Mouse (Mus musculus) midbrain, embryonic 14.5 days (tissue): ENCODE data around the gene Mtus2. TPM values are rescaled to one million over a fixed set of nuclear protein-coding genes. Genes with fewer than 3 reads are reported as not detected.

ENCODE experiments used
- ATAC-seq: fragments of 200-750 bp; cut with Nextera tagmentation; 2 replicates; pipeline ENCODE4 v1.8.0; 2017; ENCODE audit warnings: moderate number of reproducible peaks, moderate library complexity; ENCODE audit not compliant: low FRiP score, low TSS enrichment
- DNase-seq: peaks from one replicate; pipeline ENCODE4 v3.0.0-alpha.2; 2015
- H3K27ac ChIP-seq: fragments of 300-500 bp; sonication (generic); replicated peaks from 2 replicates; pipeline ENCODE4 v1.5.1; 2014; ENCODE audit warnings: mild to moderate bottlenecking, low read depth, low read length, moderate library complexity
- H3K27me3 ChIP-seq: fragments of 300-500 bp; sonication (generic); 2 replicates; pipeline ENCODE4 v1.6.1; 2014; ENCODE audit warnings: low read length, control low read depth, mixed read lengths; ENCODE audit not compliant: control insufficient read depth, insufficient read depth
- H3K36me3 ChIP-seq: fragments of 300-500 bp; sonication (generic); 2 replicates; pipeline ENCODE4 v1.6.1; 2014; ENCODE audit warnings: low read length, control low read depth; ENCODE audit not compliant: control insufficient read depth, insufficient read depth
- H3K4me1 ChIP-seq: fragments of 300-500 bp; sonication (generic); 2 replicates; pipeline ENCODE4 v1.6.1; 2014; ENCODE audit warnings: mild to moderate bottlenecking, antibody characterized with exemption, low read length, control low read depth; ENCODE audit not compliant: control insufficient read depth, insufficient read depth
- H3K4me2 ChIP-seq: fragments of 300-500 bp; sonication (generic); 2 replicates; pipeline ENCODE4 v1.6.1; 2014; ENCODE audit warnings: mild to moderate bottlenecking, low read length, moderate library complexity
- H3K4me3 ChIP-seq: fragments of 300-500 bp; sonication (generic); replicated peaks from 2 replicates; pipeline ENCODE4 v1.5.1; 2014; ENCODE audit warnings: low read depth, low read length
- H3K9ac ChIP-seq: fragments of 300-500 bp; sonication (generic); replicated peaks from 2 replicates; pipeline ENCODE4 v1.6.1; 2014; ENCODE audit warnings: mild to moderate bottlenecking, low read length, moderate library complexity
- H3K9me3 ChIP-seq: fragments of 300-500 bp; sonication (generic); 2 replicates; pipeline ENCODE4 v1.6.1; 2016; ENCODE audit warnings: low read length, control low read depth, mixed read lengths; ENCODE audit not compliant: control insufficient read depth
- WGBS: fragments of 180-500 bp; shearing (Covaris S2); extraction: QIAGEN DNeasy Blood & Tissue Kit; methylation state at CpG from one replicate; pipeline ENCODE4 v1.1.7; 2014; 5-methylcytosine and 5-hydroxymethylcytosine counted together
- polyA plus RNA-seq: library from polyadenylated mRNA; unstranded; fragments of >200 nt; fragmentation: Nextera tagmentation; extraction: Ambion mirVana; gene quantifications from 2 replicates; pipeline ENCODE4 v1.2.1, GENCODE M21; 2014

Gene Mtus2
- polyA plus RNA-seq, 1 experiment from 2014 or later = 46.8 TPM

- ATAC-seq (no peak), DNase-seq (no peak)
- no peak overlapping the region for H3K4me2 ChIP-seq
- H3K27me3 ChIP-seq = no peaks in the 10 kb centered on the region
- H3K4me3 ChIP-seq = no peak overlapping the region
- H3K4me1 ChIP-seq = no peaks in the 10 kb centered on the region
- no peaks in the 10 kb centered on the region for H3K9me3 ChIP-seq
- no peak overlapping the region for H3K9ac ChIP-seq
- H3K27ac ChIP-seq = no peak overlapping the region
- WGBS = 86% methylated on average over 5 of the region's 5 CpGs
- no peaks in the 10 kb centered on the region for H3K36me3 ChIP-seq
Observed at GRCm38 (mm10) chr5:148065251-148065650, 108.1 kb downstream of the Mtus2 start.

GRCm38 (mm10) chr5:148069909-148070308 is 112.8 kb downstream of the Mtus2 start:
- Histone ChIP-seq H3K27me3 (no peaks in the 10 kb centered on the region), H3K36me3 (no peaks in the 10 kb centered on the region), H3K27ac (no peak overlapping the region), H3K9ac (no peak overlapping the region), H3K4me1 (no peaks in the 10 kb centered on the region), H3K4me3 (no peak overlapping the region), H3K9me3 (no peaks in the 10 kb centered on the region; the same call in 1 of the 2 replicates), H3K4me2 (no peak overlapping the region)
- 12% methylated on average over 4 of the region's 4 CpGs for WGBS
- ATAC-seq = no peak
- peak; percentile 48 for DNase-seq

GRCm38 (mm10) chr5:148071800-148072199 is 114.7 kb downstream of the Mtus2 start:
- Histone ChIP-seq H3K36me3 (no peaks in the 10 kb centered on the region), H3K4me3 (no peak overlapping the region), H3K4me2 (no peak overlapping the region), H3K9ac (no peak overlapping the region), H3K27me3 (no peaks in the 10 kb centered on the region), H3K9me3 (no peaks in the 10 kb centered on the region; the same call in 1 of the 2 replicates), H3K27ac (no peak overlapping the region), H3K4me1 (no peaks in the 10 kb centered on the region)
- DNase-seq (peak; percentile 51), ATAC-seq (no peak)
- 10% methylated on average over 9 of the region's 9 CpGs for WGBS

- Histone ChIP-seq H3K27me3 (no peaks in the 10 kb centered on the region), H3K9me3 (no peaks in the 10 kb centered on the region; the same call in 1 of the 2 replicates), H3K4me3 (no peak overlapping the region), H3K4me1 (no peaks in the 10 kb centered on the region), H3K9ac (no peak overlapping the region), H3K4me2 (no peak overlapping the region), H3K36me3 (no peaks in the 10 kb centered on the region), H3K27ac (no peak overlapping the region)
- no peak for ATAC-seq
- WGBS = 94% methylated on average over 5 of the region's 5 CpGs
- no peak for DNase-seq
Observed at GRCm38 (mm10) chr5:148073461-148073860, 116.3 kb downstream of the Mtus2 start.

GRCm38 (mm10) chr5:148079732-148080131 is 122.6 kb downstream of the Mtus2 start:
- Histone ChIP-seq H3K9ac (no peak overlapping the region), H3K27me3 (no peaks in the 10 kb centered on the region), H3K27ac (no peak overlapping the region), H3K36me3 (no peaks in the 10 kb centered on the region), H3K4me1 (no peaks in the 10 kb centered on the region), H3K4me3 (no peak overlapping the region), H3K4me2 (no peak overlapping the region), H3K9me3 (no peaks in the 10 kb centered on the region)
- DNase-seq (no peak), ATAC-seq (no peak)
- WGBS = 81% methylated on average over 3 of the region's 3 CpGs

- Histone ChIP-seq H3K9ac (no peak overlapping the region), H3K4me3 (no peak overlapping the region), H3K4me1 (no peaks in the 10 kb centered on the region), H3K36me3 (no peaks in the 10 kb centered on the region), H3K27ac (no peak overlapping the region), H3K9me3 (peaks cover under 1% of the 10 kb centered on the region; the same call in 1 of the 2 replicates), H3K4me2 (no peak overlapping the region), H3K27me3 (no peaks in the 10 kb centered on the region)
- ATAC-seq (no peak), DNase-seq (no peak)
- WGBS = 100% methylated on average over 1 of the region's 1 CpGs
Observed at GRCm38 (mm10) chr5:148083541-148083940, 126.4 kb downstream of the Mtus2 start.

- Histone ChIP-seq H3K9ac (no peak overlapping the region), H3K27ac (no peak overlapping the region), H3K4me3 (no peak overlapping the region), H3K27me3 (no peaks in the 10 kb centered on the region), H3K9me3 (peaks cover 4% of the 10 kb centered on the region; the same call in 1 of the 2 replicates), H3K36me3 (no peaks in the 10 kb centered on the region), H3K4me1 (no peaks in the 10 kb centered on the region), H3K4me2 (no peak overlapping the region)
- 87% methylated on average over 5 of the region's 5 CpGs for WGBS
- ATAC-seq = no peak
- no peak for DNase-seq
Observed at GRCm38 (mm10) chr5:148084766-148085165, 127.6 kb downstream of the Mtus2 start.

GRCm38 (mm10) chr5:148087796-148088195 is 130.7 kb downstream of the Mtus2 start:
- no peaks in the 10 kb centered on the region for H3K36me3 ChIP-seq
- no peaks in the 10 kb centered on the region for H3K27me3 ChIP-seq
- no peaks in the 10 kb centered on the region for H3K4me1 ChIP-seq
- no peak overlapping the region for H3K4me3 ChIP-seq
- H3K9me3 ChIP-seq = peaks cover 4% of the 10 kb centered on the region; the same call in 1 of the 2 replicates
- H3K9ac ChIP-seq = no peak overlapping the region
- ATAC-seq = no peak
- H3K27ac ChIP-seq = no peak overlapping the region
- WGBS = 75% methylated on average over 3 of the region's 3 CpGs
- no peak for DNase-seq
- no peak overlapping the region for H3K4me2 ChIP-seq

GRCm38 (mm10) chr5:148090191-148090821 is 133.2 kb downstream of the Mtus2 start:
- DNase-seq (no peak), ATAC-seq (no peak)
- H3K4me1 ChIP-seq = no peaks in the 10 kb centered on the region
- no peak overlapping the region for H3K4me2 ChIP-seq
- no peaks in the 10 kb centered on the region for H3K27me3 ChIP-seq
- H3K9me3 ChIP-seq = peaks cover 4% of the 10 kb centered on the region; the same call in 1 of the 2 replicates
- H3K4me3 ChIP-seq = no peak overlapping the region
- no peak overlapping the region for H3K9ac ChIP-seq
- H3K36me3 ChIP-seq = no peaks in the 10 kb centered on the region
- 81% methylated on average over 11 of the region's 11 CpGs for WGBS
- H3K27ac ChIP-seq = no peak overlapping the region
